Mouse (Mus musculus) CH12.LX (cell line): ENCODE results near the gene Per1. TPM values are rescaled to one million over a fixed set of nuclear protein-coding genes. Genes with fewer than 3 reads are reported as not detected.

ENCODE experiments used
- DNase-seq: peaks from one replicate; pipeline ENCODE4 v3.0.0-alpha.2; 2013; ENCODE audit errors: extremely low read depth
- H3K27ac ChIP-seq: 2 replicates; pipeline ENCODE4 v1.5.1; 2012; ENCODE audit warnings: low read depth, mild to moderate bottlenecking, control low read depth, moderate library complexity; ENCODE audit not compliant: insufficient read depth
- H3K27me3 ChIP-seq: replicated peaks from 2 replicates; pipeline ENCODE3; 2012; ENCODE audit warnings: inconsistent platforms
- H3K36me3 ChIP-seq, 2 experiments: replicated peaks in 1 of 2; 2 replicates each; pipeline versions ENCODE3 to v1.6.1; 2012; ENCODE audit warnings: inconsistent platforms in 1 of 2, low read length in 1 of 2, mild to moderate bottlenecking in 1 of 2, mixed read lengths in 1 of 2, moderate library complexity in 1 of 2; ENCODE audit not compliant: control insufficient read depth in 1 of 2, insufficient read depth in 1 of 2
- H3K4me1 ChIP-seq, 2 experiments: 2 replicates each; pipeline ENCODE4 v1.6.1; 2012; ENCODE audit warnings: inconsistent platforms in 1 of 2, moderate library complexity in 1 of 2; ENCODE audit not compliant: insufficient read depth in 2 of 2, control insufficient read depth in 1 of 2
- H3K4me2 ChIP-seq: 2 replicates; pipeline ENCODE4 v1.6.1; 2012; ENCODE audit warnings: low read depth, mild to moderate bottlenecking, control low read depth; ENCODE audit not compliant: poor library complexity, insufficient read depth, severe bottlenecking
- H3K4me3 ChIP-seq, 3 experiments: fragments of 150-350 bp in 1 of 3; sonication (generic) in 1 of 3; replicated peaks in 1 of 3; 2 replicates each; pipeline versions ENCODE3 to v1.5.1; 2011 to 2012; ENCODE audit warnings: low read depth in 2 of 3, low read length in 2 of 3, mild to moderate bottlenecking in 2 of 3, moderate library complexity in 2 of 3, control low read depth in 1 of 3, improper control_type of control experiment in 1 of 3, inconsistent platforms in 1 of 3, mixed read lengths in 1 of 3; ENCODE audit not compliant: poor library complexity in 1 of 3
- H3K79me2 ChIP-seq: replicated peaks from 2 replicates; pipeline ENCODE4 v1.6.1; 2012; ENCODE audit warnings: mild to moderate bottlenecking, moderate library complexity; ENCODE audit not compliant: control insufficient read depth, poor library complexity, insufficient read depth, severe bottlenecking; ENCODE audit errors: extremely low read depth
- H3K9ac ChIP-seq: 2 replicates; pipeline ENCODE4 v1.6.1; 2012; ENCODE audit warnings: low read depth, mild to moderate bottlenecking, control low read depth, moderate library complexity; ENCODE audit not compliant: insufficient read depth
- H3K9me3 ChIP-seq: replicated peaks from 2 replicates; pipeline ENCODE3; 2012; ENCODE audit warnings: low read length, inconsistent platforms, mixed read lengths
- BHLHE40 ChIP-seq: IDR thresholded peaks from 2 replicates; pipeline ENCODE4 v1.6.1; 2011; ENCODE audit warnings: mild to moderate bottlenecking, low read depth, low read length, improper control_type of control experiment
- CHD1 ChIP-seq: IDR thresholded peaks from 2 replicates; pipeline ENCODE4 v1.6.1; 2012; ENCODE audit warnings: low read depth, low read length, improper control_type of control experiment, inconsistent platforms
- CTCF ChIP-seq, 2 experiments: IDR thresholded peaks in 1 of 2; conservative IDR thresholded peaks in 1 of 2; 2 replicates each; pipeline ENCODE4 v1.5.1; 2011 to 2012; ENCODE audit warnings: low read depth in 2 of 2, low read length in 2 of 2, improper control_type of control experiment in 1 of 2, inconsistent platforms in 1 of 2, mild to moderate bottlenecking in 1 of 2, moderate library complexity in 1 of 2
- E2F4 ChIP-seq: IDR thresholded peaks from 2 replicates; pipeline ENCODE4 v1.6.1; 2011; ENCODE audit warnings: low read depth, low read length, improper control_type of control experiment; ENCODE audit not compliant: insufficient replicate concordance
- JUND ChIP-seq: conservative IDR thresholded peaks from 2 replicates; pipeline ENCODE4 v1.6.1; 2011; ENCODE audit warnings: low read depth, low read length, improper control_type of control experiment
- MAFK ChIP-seq: IDR thresholded peaks from 2 replicates; pipeline ENCODE4 v1.6.1; 2011; ENCODE audit warnings: low read length, improper control_type of control experiment; ENCODE audit not compliant: insufficient replicate concordance
- MAX ChIP-seq: IDR thresholded peaks from 2 replicates; pipeline ENCODE4 v1.6.1; 2011; ENCODE audit warnings: low read length, improper control_type of control experiment
- MAZ ChIP-seq: IDR thresholded peaks from 2 replicates; pipeline ENCODE4 v1.6.1; 2012; ENCODE audit warnings: low read depth, mild to moderate bottlenecking, inconsistent platforms, low read length, improper control_type of control experiment, moderate library complexity
- NRF1 ChIP-seq: IDR thresholded peaks from 2 replicates; pipeline ENCODE4 v1.6.1; 2014; ENCODE audit warnings: low read depth, mild to moderate bottlenecking, inconsistent platforms, low read length, improper control_type of control experiment, moderate library complexity
- POLR2AphosphoS2 ChIP-seq: IDR thresholded peaks from 2 replicates; pipeline ENCODE4 v1.6.1; 2011; ENCODE audit warnings: low read depth, low read length, improper control_type of control experiment
- RAD21 ChIP-seq: IDR thresholded peaks from 2 replicates; pipeline ENCODE4 v1.6.1; 2011; ENCODE audit warnings: low read depth, mild to moderate bottlenecking, low read length, improper control_type of control experiment, moderate library complexity
- SMC3 ChIP-seq: IDR thresholded peaks from 2 replicates; pipeline ENCODE4 v1.6.1; 2011; ENCODE audit warnings: low read depth, low read length, improper control_type of control experiment
- TCF12 ChIP-seq: IDR thresholded peaks from 2 replicates; pipeline ENCODE4 v1.6.1; 2014; ENCODE audit warnings: low read depth, mild to moderate bottlenecking, inconsistent platforms, low read length, improper control_type of control experiment
- USF1 ChIP-seq: IDR thresholded peaks from 2 replicates; pipeline ENCODE4 v1.6.1; 2014; ENCODE audit warnings: low read depth, mild to moderate bottlenecking, inconsistent platforms, low read length, improper control_type of control experiment
- ZC3H11A ChIP-seq: IDR thresholded peaks from 2 replicates; pipeline ENCODE4 v1.6.1; 2012; ENCODE audit warnings: low read depth, mild to moderate bottlenecking, inconsistent platforms, low read length, improper control_type of control experiment
- ZMIZ1 ChIP-seq: IDR thresholded peaks from 2 replicates; pipeline ENCODE4 v1.6.1; 2012; ENCODE audit warnings: low read depth, mild to moderate bottlenecking, inconsistent platforms, low read length, improper control_type of control experiment
- dilution Hi-C: fragments of 300-500 bp; cut with MboI; formaldehyde crosslinking; loops from 2 replicates; pipeline ENCODE4 v1.14.3; 2020; ENCODE audit warnings: low sequenced_read_pairs; ENCODE audit not compliant: extremely low pct_unique_long_range_greater_than_20kb, extremely low pct_ligation_motif_present
- in situ Hi-C: fragments of 300-500 bp; cut with MboI; formaldehyde crosslinking; loops from 3 replicates; pipeline ENCODE4 v1.14.3; 2019; ENCODE audit warnings: low sequenced_read_pairs, low pct_ligation_motif_present, low pct_unique_long_range_greater_than_20kb, mixed read lengths
- polyA plus RNA-seq: library from polyadenylated mRNA; unstranded; fragments of >175 nt; gene quantifications from 2 replicates; pipeline ENCODE4 v1.2.1, GENCODE M21; 2012; ENCODE audit warnings: low read depth; ENCODE audit not compliant: insufficient read length
- total RNA-seq, 2 experiments: library from RNA; depleted of rRNA; stranded (reverse); fragments of 300-350 nt in 1 of 2; fragments of >200 nt in 1 of 2; gene quantifications; 2 replicates each; pipeline ENCODE4 v1.2.3; 2012 to 2014

Per1 gene
- total and polyA plus RNA-seq, 3 experiments: 2.8 to 38.3 (median 11.8) TPM

- TF ChIP-seq MAFK (no peak), POLR2AphosphoS2 (no peak), USF1 (no peak), SMC3 (no peak), RAD21 (no peak), CHD1 (no peak), BHLHE40 (no peak), NRF1 (no peak), ZMIZ1 (no peak), ZC3H11A (no peak)
- TF ChIP-seq, all 38 proteins: peak for 0
- Histone ChIP-seq H3K9me3 (no peaks in the 10 kb centered on the region), H3K79me2 (peaks cover 4% of the 10 kb centered on the region), H3K4me3 (no peak overlapping the region), H3K27ac (no peak overlapping the region), H3K27me3 (peaks cover 5% of the 10 kb centered on the region), H3K4me2 (no peak overlapping the region), H3K9ac (no peak overlapping the region), H3K36me3 (peaks cover 81 to 87% of the 10 kb centered on the region in 2 experiments), H3K4me1 (peaks cover 5 to 22% of the 10 kb centered on the region in 2 experiments)
- no peak for DNase-seq
- in situ Hi-C loops: no loop called here
- dilution Hi-C loops: no loop called here
Observed at GRCm38 (mm10) chr11:69106299-69106698, 11.3 kb downstream of the Per1 start.

- H3K9ac ChIP-seq: no peak overlapping the region
- peaks cover 76 to 82% of the 10 kb centered on the region in 2 experiments for H3K36me3 ChIP-seq
- no peak overlapping the region for H3K27ac ChIP-seq
- no peak overlapping the region for H3K4me2 ChIP-seq
- H3K4me3 ChIP-seq: no peak overlapping the region
- H3K9me3 ChIP-seq: no peaks in the 10 kb centered on the region
- H3K79me2 ChIP-seq: no peaks in the 10 kb centered on the region
- no peak for DNase-seq
- dilution Hi-C loops: no loop called here
- in situ Hi-C loops: no loop called here
- peaks cover 10% of the 10 kb centered on the region for H3K27me3 ChIP-seq
- TF ChIP-seq POLR2AphosphoS2 (no peak), MAZ (no peak), CTCF (conservative IDR thresholded peaks at IDR 0.05 in 1 of 2, IDR thresholded peaks at IDR 0.05 in 1 of 2; ENCODE audit: low read depth in 2 of 2, low read length in 2 of 2) (no peak), MAX (no peak), E2F4 (no peak)
- peaks cover 3 to 22% of the 10 kb centered on the region in 2 experiments; a peak in 2 of 4 replicates for H3K4me1 ChIP-seq
Observed at GRCm38 (mm10) chr11:69106842-69107241, 11.8 kb downstream of the Per1 start.

- H3K4me3 ChIP-seq: no peak overlapping the region
Observed at GRCm38 (mm10) chr11:69107676-69108075, 12.7 kb downstream of the Per1 start.

More at GRCm38 (mm10) chr11:69107676-69108075, 12.7 kb downstream of the Per1 start:
- Histone ChIP-seq H3K36me3 (peaks cover 68 to 74% of the 10 kb centered on the region in 2 experiments), H3K27ac (no peak overlapping the region), H3K27me3 (peaks cover 19% of the 10 kb centered on the region), H3K79me2 (no peaks in the 10 kb centered on the region), H3K9ac (no peak overlapping the region), H3K9me3 (no peaks in the 10 kb centered on the region), H3K4me1 (peaks cover 0 to 18% of the 10 kb centered on the region in 2 experiments; a peak in 2 of 4 replicates), H3K4me2 (no peak overlapping the region)
- DNase-seq: no peak
- TF ChIP-seq TCF12: no peak
- TF ChIP-seq JUND: no peak
- TF ChIP-seq CHD1: no peak
- in situ Hi-C loops (no loop called here), dilution Hi-C loops (no loop called here)
